Mouse (Mus musculus) splenic B cell, adult 2 months (primary cell): ENCODE results near the gene Slc40a1.

Source experiments
- DNase-seq: peaks from one replicate; pipeline ENCODE4 v3.0.0-alpha.2; 2011; ENCODE audit warnings: low read depth, low spot score
- H3K27me3 ChIP-seq: 2 replicates; pipeline ENCODE4 v1.6.1; 2012; ENCODE audit warnings: mild to moderate bottlenecking, low read length, moderate library complexity, mixed read lengths; ENCODE audit not compliant: control insufficient read depth, poor library complexity, insufficient read depth, severe bottlenecking
- H3K36me3 ChIP-seq: 2 replicates; pipeline ENCODE4 v1.6.1; 2012; ENCODE audit warnings: mild to moderate bottlenecking, low read length, moderate library complexity, mixed read lengths; ENCODE audit not compliant: control insufficient read depth, poor library complexity, insufficient read depth, severe bottlenecking

The Slc40a1 gene

DNA sequence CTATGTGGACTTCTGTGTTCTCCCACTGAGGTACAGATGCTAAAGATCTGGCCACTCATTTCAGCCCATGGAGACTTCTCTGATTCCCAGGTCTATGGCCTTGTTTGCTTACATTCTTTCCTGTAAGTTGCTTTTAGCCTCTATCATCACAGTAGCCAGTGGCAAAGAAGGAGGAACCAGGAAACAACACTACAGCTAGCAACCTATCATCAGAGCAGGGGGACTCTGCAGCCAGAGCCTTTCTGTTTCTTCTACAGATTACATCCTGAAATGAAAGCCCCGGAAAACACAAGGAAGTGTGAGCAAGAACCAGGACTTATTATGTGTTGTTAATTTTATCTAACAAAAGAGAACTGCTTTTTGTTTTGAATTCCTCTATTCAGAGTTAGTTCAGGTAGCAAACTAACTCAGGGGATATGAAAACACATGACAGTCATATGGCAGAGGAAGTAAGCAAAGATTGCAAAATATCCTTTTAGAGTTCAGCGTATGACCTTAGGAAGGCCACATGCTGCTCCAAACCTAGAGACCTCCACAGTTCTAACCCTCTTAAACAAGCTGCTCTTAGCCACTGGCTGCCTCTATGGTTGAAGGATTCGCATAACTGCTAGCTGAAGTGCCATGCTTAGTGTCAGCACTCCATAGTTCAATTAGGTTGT is 57.7 kb downstream of the Slc40a1 start:
- no peak for DNase-seq
- H3K36me3 ChIP-seq: no peaks in the 10 kb centered on the region
- no peaks in the 10 kb centered on the region for H3K27me3 ChIP-seq

DNA sequence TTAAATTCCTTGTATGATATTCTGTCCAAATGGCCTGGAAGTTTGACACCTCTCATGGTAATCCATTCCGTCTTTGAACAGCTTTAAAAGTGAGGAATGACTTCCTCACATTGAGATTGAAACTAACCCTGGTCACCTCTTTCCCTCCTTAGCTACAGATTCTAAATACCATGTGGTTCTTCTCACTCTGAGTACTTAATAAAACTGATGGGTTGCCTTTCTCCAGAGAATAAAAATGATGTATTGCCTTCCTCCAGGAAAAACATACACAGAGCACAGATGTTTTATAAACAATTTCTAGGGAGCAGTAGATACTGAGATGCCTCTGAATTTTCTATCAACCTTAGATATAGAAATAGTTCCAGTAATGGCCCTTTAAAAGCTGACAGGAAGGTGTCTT is 58.3 kb downstream of the Slc40a1 start:
- DNase-seq: no peak
- H3K27me3 ChIP-seq: no peaks in the 10 kb centered on the region
- H3K36me3 ChIP-seq: no peaks in the 10 kb centered on the region

- no peaks in the 10 kb centered on the region for H3K36me3 ChIP-seq
- no peaks in the 10 kb centered on the region for H3K27me3 ChIP-seq
- DNase-seq: no peak
These were observed 59.9 kb downstream of the Slc40a1 start for GRCm38 (mm10) chr1:45866288-45867018.

- Histone ChIP-seq H3K36me3 (no peaks in the 10 kb centered on the region), H3K27me3 (no peaks in the 10 kb centered on the region)
- no peak for DNase-seq
These were observed 60.6 kb downstream of the Slc40a1 start for GRCm38 (mm10) chr1:45865727-45866126.

GRCm38 (mm10) chr1:45865316-45865715 is 61.0 kb downstream of the Slc40a1 start:
- H3K36me3 ChIP-seq: no peaks in the 10 kb centered on the region
- no peak for DNase-seq
- H3K27me3 ChIP-seq: no peaks in the 10 kb centered on the region

DNA sequence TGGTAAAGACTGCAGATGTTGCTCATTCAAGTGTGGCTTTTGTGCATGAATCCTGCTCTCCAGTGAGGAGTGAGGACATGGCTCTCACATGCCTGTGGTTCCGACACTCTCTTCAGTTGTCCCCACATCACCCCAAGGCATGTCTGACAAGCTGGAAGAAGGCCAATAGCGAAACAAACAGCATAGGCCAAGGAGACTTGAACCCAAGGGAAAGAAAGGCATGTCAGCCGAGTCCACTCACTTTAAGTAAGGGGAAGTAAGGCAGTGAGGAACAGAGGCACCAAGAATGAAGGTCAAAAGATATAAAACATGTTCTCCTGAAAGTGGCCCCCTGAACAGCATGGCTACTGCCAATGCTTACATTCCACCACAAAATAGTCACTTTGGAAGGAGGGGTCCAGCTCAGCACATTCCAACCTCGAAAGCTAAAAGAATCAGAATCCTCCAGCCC is 61.7 kb downstream of the Slc40a1 start:
- DNase-seq: no peak
- Histone ChIP-seq H3K36me3 (no peaks in the 10 kb centered on the region), H3K27me3 (no peaks in the 10 kb centered on the region)

- H3K27me3 ChIP-seq: no peaks in the 10 kb centered on the region
- no peak for DNase-seq
- no peaks in the 10 kb centered on the region for H3K36me3 ChIP-seq
These were observed 62.7 kb downstream of the Slc40a1 start for GRCm38 (mm10) chr1:45863641-45864040.

- DNase-seq: no peak
- no peaks in the 10 kb centered on the region for H3K36me3 ChIP-seq
These were observed 65.2 kb downstream of the Slc40a1 start for GRCm38 (mm10) chr1:45861162-45861561.

GRCm38 (mm10) chr1:45860349-45860748 is 66.0 kb downstream of the Slc40a1 start:
- Histone ChIP-seq H3K27me3 (no peaks in the 10 kb centered on the region), H3K36me3 (no peaks in the 10 kb centered on the region)
- no peak for DNase-seq

More at GRCm38 (mm10) chr1:45861162-45861561, 65.2 kb downstream of the Slc40a1 start:
- H3K27me3 ChIP-seq: no peaks in the 10 kb centered on the region
